Mouse (Mus musculus): ENCODE measurements around the gene Srcap. TPM values are rescaled to one million over a fixed set of nuclear protein-coding genes. Genes with fewer than 3 reads are reported as not detected.
A peak's percentile ranks its signal among the peaks of the same experiment; 100 is the strongest.
"Not testable (repeated sequence)": the region's sequence is repeated elsewhere in the genome, so short reads cannot be mapped to it uniquely, and the experiment has no call there.

Gene Srcap
- 41.9 and 47.5 TPM in 2 replicates for polyA plus RNA-seq (2014; fragmentation: Nextera tagmentation; extraction: Ambion mirVana)

- H3K27me3 ChIP-seq (ENCODE audit: control insufficient read depth, insufficient read depth, low read length) = no peaks in the 10 kb centered on the region
- under 1% methylated on average over 37 of the region's 37 CpGs for WGBS
- peak within 1 kb of the TSS; percentile 95 for H3K27ac ChIP-seq (replicated peaks; ENCODE audit: low read depth, low read length)
- peak within 1 kb of the TSS; percentile 59 for H3K4me2 ChIP-seq (ENCODE audit: low read depth, low read length)
- no peaks in the 10 kb centered on the region for H3K4me1 ChIP-seq (ENCODE audit: control insufficient read depth, insufficient read depth, low read length)
- DNase-seq (ENCODE audit: low spot score) (peak; percentile 98), ATAC-seq (replicated peaks; ENCODE audit: insufficient number of reproducible peaks, low FRiP score, low TSS enrichment, low read depth) (peak; percentile 98)
- H3K36me3 ChIP-seq (replicated peaks; ENCODE audit: control insufficient read depth, insufficient read depth, low read depth, low read length) = no peaks in the 10 kb centered on the region; the same call in 1 of the 2 replicates
- peak within 1 kb of the TSS; percentile 80 for H3K4me3 ChIP-seq (ENCODE audit: low read depth, low read length)
- H3K9me3 ChIP-seq (replicated peaks; ENCODE audit: control insufficient read depth, low read length) = no peaks in the 10 kb centered on the region
- peak within 1 kb of the TSS; percentile 77 for H3K9ac ChIP-seq (replicated peaks; ENCODE audit: low read length)
Measured at GRCm38 (mm10) chr7:127511808-127512230, at the start of gene Srcap. Srcap (plus strand) TSS chr7:127511983.

GRCm38 (mm10) chr7:127465191-127465590 is 46.6 kb upstream of the Srcap start:
- H3K27me3 ChIP-seq (ENCODE audit: control insufficient read depth, insufficient read depth, low read length) = no peaks in the 10 kb centered on the region
- 91% methylated on average over 3 of the region's 3 CpGs for WGBS
- H3K36me3 ChIP-seq (replicated peaks; ENCODE audit: control insufficient read depth, insufficient read depth, low read depth, low read length) = peaks cover 3% of the 10 kb centered on the region; the same call in 1 of the 2 replicates
- H3K9ac ChIP-seq (replicated peaks; ENCODE audit: low read length) = no peak overlapping the region
- no peak overlapping the region for H3K4me3 ChIP-seq (ENCODE audit: low read depth, low read length)
- no peak overlapping the region for H3K4me2 ChIP-seq (ENCODE audit: low read depth, low read length)
- no peak overlapping the region for H3K27ac ChIP-seq (replicated peaks; ENCODE audit: low read depth, low read length)
- no peaks in the 10 kb centered on the region for H3K9me3 ChIP-seq (replicated peaks; ENCODE audit: control insufficient read depth, low read length)
- no peaks in the 10 kb centered on the region for H3K4me1 ChIP-seq (ENCODE audit: control insufficient read depth, insufficient read depth, low read length)
- DNase-seq (ENCODE audit: low spot score) = no peak
- no peak for ATAC-seq (replicated peaks; ENCODE audit: insufficient number of reproducible peaks, low FRiP score, low TSS enrichment, low read depth)

GRCm38 (mm10) chr7:127465670-127466069 is 46.1 kb upstream of the Srcap start:
- DNase-seq (ENCODE audit: low spot score); H3K9ac ChIP-seq (replicated peaks; ENCODE audit: low read length); H3K27me3 ChIP-seq (ENCODE audit: control insufficient read depth, insufficient read depth, low read length); ATAC-seq (replicated peaks; ENCODE audit: insufficient number of reproducible peaks, low FRiP score, low TSS enrichment, low read depth); H3K4me1 ChIP-seq (ENCODE audit: control insufficient read depth, insufficient read depth, low read length); H3K4me2 ChIP-seq (ENCODE audit: low read depth, low read length); H3K27ac ChIP-seq (replicated peaks; ENCODE audit: low read depth, low read length); H3K36me3 ChIP-seq (replicated peaks; ENCODE audit: control insufficient read depth, insufficient read depth, low read depth, low read length); H3K9me3 ChIP-seq (replicated peaks; ENCODE audit: control insufficient read depth, low read length); H3K4me3 ChIP-seq (ENCODE audit: low read depth, low read length): not testable (repeated sequence)
- 97% methylated on average over 2 of the region's 2 CpGs for WGBS

- no peaks in the 10 kb centered on the region for H3K9me3 ChIP-seq (replicated peaks; ENCODE audit: control insufficient read depth, low read length)
- H3K36me3 ChIP-seq (replicated peaks; ENCODE audit: control insufficient read depth, insufficient read depth, low read depth, low read length) = peaks cover 3% of the 10 kb centered on the region; the same call in 1 of the 2 replicates
- H3K27me3 ChIP-seq (ENCODE audit: control insufficient read depth, insufficient read depth, low read length) = no peaks in the 10 kb centered on the region
- no peak for ATAC-seq (replicated peaks; ENCODE audit: insufficient number of reproducible peaks, low FRiP score, low TSS enrichment, low read depth)
- H3K4me1 ChIP-seq (ENCODE audit: control insufficient read depth, insufficient read depth, low read length) = no peaks in the 10 kb centered on the region
- H3K4me2 ChIP-seq (ENCODE audit: low read depth, low read length) = no peak overlapping the region
- no peak overlapping the region for H3K9ac ChIP-seq (replicated peaks; ENCODE audit: low read length)
- no peak overlapping the region for H3K4me3 ChIP-seq (ENCODE audit: low read depth, low read length)
- H3K27ac ChIP-seq (replicated peaks; ENCODE audit: low read depth, low read length) = no peak overlapping the region
- DNase-seq (ENCODE audit: low spot score) = no peak
- WGBS = 92% methylated on average over 4 of the region's 4 CpGs
Measured at GRCm38 (mm10) chr7:127466606-127467005, 45.2 kb upstream of the Srcap start.

GRCm38 (mm10) chr7:127470011-127470715 is 41.6 kb upstream of the Srcap start:
- peak overlapping the region; percentile 85 for H3K9ac ChIP-seq (replicated peaks; ENCODE audit: low read length)
- H3K9me3 ChIP-seq (replicated peaks; ENCODE audit: control insufficient read depth, low read length) = no peaks in the 10 kb centered on the region
- DNase-seq (ENCODE audit: low spot score) (no peak), ATAC-seq (replicated peaks; ENCODE audit: insufficient number of reproducible peaks, low FRiP score, low TSS enrichment, low read depth) (no peak)
- H3K27me3 ChIP-seq (ENCODE audit: control insufficient read depth, insufficient read depth, low read length) = no peaks in the 10 kb centered on the region
- peaks cover 9% of the 10 kb centered on the region for H3K36me3 ChIP-seq (replicated peaks; ENCODE audit: control insufficient read depth, insufficient read depth, low read depth, low read length)
- H3K4me1 ChIP-seq (ENCODE audit: control insufficient read depth, insufficient read depth, low read length) = no peaks in the 10 kb centered on the region; the same call in 1 of the 2 replicates
- WGBS = 8% methylated on average over 10 of the region's 10 CpGs
- H3K4me2 ChIP-seq (ENCODE audit: low read depth, low read length) = peak overlapping the region; percentile 91
- peak overlapping the region; percentile 92 for H3K27ac ChIP-seq (replicated peaks; ENCODE audit: low read depth, low read length)
- peak overlapping the region; percentile 70 for H3K4me3 ChIP-seq (ENCODE audit: low read depth, low read length)

- Histone ChIP-seq H3K9ac (replicated peaks; ENCODE audit: low read length) (peak overlapping the region; percentile 85), H3K9me3 (replicated peaks; ENCODE audit: control insufficient read depth, low read length) (no peaks in the 10 kb centered on the region), H3K4me1 (ENCODE audit: control insufficient read depth, insufficient read depth, low read length) (no peaks in the 10 kb centered on the region; the same call in 1 of the 2 replicates), H3K4me3 (ENCODE audit: low read depth, low read length) (peak overlapping the region; percentile 70), H3K27ac (replicated peaks; ENCODE audit: low read depth, low read length) (peak overlapping the region; percentile 92), H3K4me2 (ENCODE audit: low read depth, low read length) (peak overlapping the region; percentile 91), H3K27me3 (ENCODE audit: control insufficient read depth, insufficient read depth, low read length) (no peaks in the 10 kb centered on the region), H3K36me3 (replicated peaks; ENCODE audit: control insufficient read depth, insufficient read depth, low read depth, low read length) (peaks cover 16% of the 10 kb centered on the region)
- peak; percentile 90 for ATAC-seq (replicated peaks; ENCODE audit: insufficient number of reproducible peaks, low FRiP score, low TSS enrichment, low read depth)
- DNase-seq (ENCODE audit: low spot score) = peak; percentile 97
- WGBS = 0% methylated on average over 45 of the region's 46 CpGs
Measured at GRCm38 (mm10) chr7:127470743-127471645, 40.8 kb upstream of the Srcap start.

GRCm38 (mm10) chr7:127471646-127472010 is 40.2 kb upstream of the Srcap start:
- Histone ChIP-seq H3K4me2 (ENCODE audit: low read depth, low read length) (peak overlapping the region; percentile 91), H3K36me3 (replicated peaks; ENCODE audit: control insufficient read depth, insufficient read depth, low read depth, low read length) (peaks cover 16% of the 10 kb centered on the region), H3K4me1 (ENCODE audit: control insufficient read depth, insufficient read depth, low read length) (no peaks in the 10 kb centered on the region; the same call in 1 of the 2 replicates), H3K4me3 (ENCODE audit: low read depth, low read length) (peak overlapping the region; percentile 70), H3K9me3 (replicated peaks; ENCODE audit: control insufficient read depth, low read length) (no peaks in the 10 kb centered on the region), H3K27ac (replicated peaks; ENCODE audit: low read depth, low read length) (peak overlapping the region; percentile 92), H3K9ac (replicated peaks; ENCODE audit: low read length) (peak overlapping the region; percentile 85), H3K27me3 (ENCODE audit: control insufficient read depth, insufficient read depth, low read length) (no peaks in the 10 kb centered on the region)
- peak; percentile 31 for ATAC-seq (replicated peaks; ENCODE audit: insufficient number of reproducible peaks, low FRiP score, low TSS enrichment, low read depth)
- DNase-seq (ENCODE audit: low spot score) = no peak
- WGBS = 0% methylated on average over 21 of the region's 25 CpGs

All from embryonic facial prominence, embryonic 11.5 days (tissue).